Mouse (Mus musculus) fat pad, adult 2 months (tissue): ENCODE measurements around the gene Cpxcr1.

Experiments
- DNase-seq: peaks from one replicate; pipeline ENCODE4 v3.0.0-alpha.2; 2011; ENCODE audit warnings: low read depth, low spot score; ENCODE audit errors: extremely low read depth

Cpxcr1 gene

GRCm38 (mm10) chrX:116448644-116449043, at the start of gene Cpxcr1:
Gene Cpxcr1 (plus strand): TSS chrX:116448944.
- no peak for DNase-seq
